In genomic region chr10:86155344-86155743, GRCm38 (mm10) we compare ENCODE assay signal across 15 mouse cellular contexts.
"Had no signal": no experiment of that assay in that cellular context is flagged by ENCODE, and none has a peak within 500 bp of the region (broad histone marks: within the 10 kb centered on the region; RNA-seq: fewer than 3 reads in every experiment).

No protein-coding gene starts in this region.

- H3K27me3 ChIP-seq: neural tube, embryonic 15.5 days; stomach, embryonic 15.5 days had no signal

- H3K9me3 ChIP-seq: neural tube, embryonic 15.5 days; stomach, embryonic 15.5 days had no signal

- H3K4me1 ChIP-seq: neural tube, embryonic 15.5 days; stomach, embryonic 15.5 days had no signal

- H3K9ac ChIP-seq: neural tube, embryonic 15.5 days; stomach, embryonic 15.5 days had no signal

- H3K4me2 ChIP-seq: neural tube, embryonic 15.5 days; stomach, embryonic 15.5 days had no signal

- DNase-seq: retina, postnatal 1 day; right cerebral cortex, adult 18-20 months; right cerebral cortex, postnatal 14 days; right cerebral cortex, postnatal 25 days; right cerebral cortex, postnatal 4 days; spleen, adult 18-20 months; thymus, adult 18-20 months; thymus, adult 2 months; thymus, postnatal 14 days; thymus, postnatal 25 days; thymus, postnatal 36 days; thymus, postnatal 4 days had no signal

- H3K36me3 ChIP-seq: neural tube, embryonic 15.5 days; stomach, embryonic 15.5 days had no signal

- H3K4me3 ChIP-seq: neural tube, embryonic 15.5 days; stomach, embryonic 15.5 days had no signal

- H3K27ac ChIP-seq: neural tube, embryonic 15.5 days; stomach, embryonic 15.5 days; stomach, postnatal 0 days had no signal
